27 mouse cellular contexts compared by ENCODE assay signal in the genomic region with DNA sequence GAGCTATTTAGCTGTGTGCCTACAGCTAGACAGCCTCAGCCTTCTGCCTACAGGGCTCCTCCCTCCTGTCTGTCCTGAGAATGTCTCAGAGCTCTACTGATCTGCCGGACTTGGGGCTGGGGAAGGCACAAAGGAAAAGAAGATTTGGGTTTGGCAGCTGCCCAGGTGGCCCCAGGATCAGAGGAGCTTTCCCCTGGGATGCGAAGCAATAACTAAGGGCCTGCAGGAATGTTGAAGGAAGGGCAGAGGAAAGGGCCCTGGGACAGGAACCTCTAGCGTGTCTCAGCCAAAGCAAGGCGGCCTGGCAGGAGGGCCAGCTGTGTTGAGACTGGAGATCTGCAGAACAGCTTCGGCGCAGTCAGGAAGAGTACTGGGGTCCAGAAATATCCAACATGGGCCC. TPM values are rescaled to one million over a fixed set of nuclear protein-coding genes. Genes with fewer than 3 reads are reported as not detected.
DNase-seq lines count a peak whose midpoint lies in the region; ATAC-seq and TF ChIP-seq lines count a peak whose summit lies in the region.
"Had no signal": no experiment of that assay in that cellular context is flagged by ENCODE, and none has a peak within 500 bp of the region (broad histone marks: within the 10 kb centered on the region; RNA-seq: fewer than 3 reads in every experiment).

No protein-coding gene starts in this region.

- TF ChIP-seq POLR2A in heart, adult 2 months (IDR thresholded peaks at IDR 0.05; ENCODE audit: insufficient read depth, low read depth, low read length): no peak

- no peak for ATAC-seq in embryonic facial prominence, embryonic 13.5 days (ENCODE audit: insufficient number of reproducible peaks, insufficient read depth, low FRiP score, low TSS enrichment, low read depth)
- ATAC-seq in heart, embryonic 11.5 days (replicated peaks; ENCODE audit: insufficient number of reproducible peaks, low FRiP score, low TSS enrichment): no peak
- ATAC-seq: forebrain, embryonic 13.5 days; inflammation-experienced regulatory T-cells, adult 6 months; Patski had no signal

- H3K79me2 ChIP-seq in heart, adult 2 months (replicated peaks; ENCODE audit: control insufficient read depth, insufficient read depth, low read length): no peaks in the 10 kb centered on the region

- no peak overlapping the region for H3K4me2 ChIP-seq in embryonic facial prominence, embryonic 13.5 days
- no peak overlapping the region for H3K4me2 ChIP-seq in heart, embryonic 11.5 days
- H3K4me2 ChIP-seq: embryonic facial prominence, embryonic 15.5 days; forebrain, embryonic 13.5 days; hindbrain, embryonic 14.5 days; lung, embryonic 15.5 days; midbrain, embryonic 11.5 days; neural tube, embryonic 12.5 days had no signal

- intact Hi-C loops in heart, adult 2 months (cut with DNase I): no loop called here

- H3K36me3 ChIP-seq in embryonic facial prominence, embryonic 13.5 days: no peaks in the 10 kb centered on the region
- no peaks in the 10 kb centered on the region for H3K36me3 ChIP-seq in embryonic facial prominence, embryonic 10.5 days (replicated peaks)
- H3K36me3 ChIP-seq in heart, adult 2 months (ENCODE audit: control insufficient read depth, insufficient read depth, low read length): peaks cover 2% of the 10 kb centered on the region; the same call in 1 of the 2 replicates
- no peaks in the 10 kb centered on the region for H3K36me3 ChIP-seq in heart, embryonic 11.5 days (ENCODE audit: control insufficient read depth, insufficient read depth, low read length)
- H3K36me3 ChIP-seq: embryonic facial prominence, embryonic 15.5 days; lung, embryonic 15.5 days; neural tube, embryonic 12.5 days had no signal

- no peak overlapping the region for H3K4me3 ChIP-seq in embryonic facial prominence, embryonic 13.5 days
- no peak overlapping the region for H3K4me3 ChIP-seq in embryonic facial prominence, embryonic 10.5 days
- H3K4me3 ChIP-seq in heart, adult 2 months: no peak overlapping the region
- H3K4me3 ChIP-seq in heart, embryonic 11.5 days (ENCODE audit: low read depth, low read length): no peak overlapping the region
- no peak overlapping the region; the same call in 1 of the 2 replicates for H3K4me3 ChIP-seq in brown adipose tissue, adult 24 weeks (ENCODE audit: insufficient read depth, low read depth, low read length)
- H3K4me3 ChIP-seq: embryonic facial prominence, embryonic 15.5 days; forebrain, embryonic 13.5 days; lung, embryonic 15.5 days; myocyte; neural tube, embryonic 12.5 days had no signal

- peaks cover 25% of the 10 kb centered on the region for H3K27me3 ChIP-seq in embryonic facial prominence, embryonic 13.5 days
- peaks cover 24% of the 10 kb centered on the region for H3K27me3 ChIP-seq in embryonic facial prominence, embryonic 10.5 days (replicated peaks; ENCODE audit: low read depth, poor library complexity, severe bottlenecking)
- no peaks in the 10 kb centered on the region for H3K27me3 ChIP-seq in heart, adult 2 months (ENCODE audit: control insufficient read depth, insufficient read depth, low read length)
- peaks cover 10% of the 10 kb centered on the region for H3K27me3 ChIP-seq in heart, embryonic 11.5 days (ENCODE audit: control insufficient read depth, insufficient read depth, low read length)
- H3K27me3 ChIP-seq: CH12.LX had no signal

- H3K9ac ChIP-seq in embryonic facial prominence, embryonic 13.5 days: 0 out of 2 replicates have a peak overlapping the region, but pooled peaks have one; percentile 21
- no peak overlapping the region for H3K9ac ChIP-seq in heart, adult 2 months (ENCODE audit: low read depth, low read length)
- no peak overlapping the region for H3K9ac ChIP-seq in heart, embryonic 11.5 days (ENCODE audit: low read depth, low read length)
- H3K9ac ChIP-seq: embryonic facial prominence, embryonic 15.5 days; forebrain, embryonic 13.5 days; hindbrain, embryonic 14.5 days; liver, embryonic 14.5 days; lung, embryonic 15.5 days; neural tube, embryonic 12.5 days had no signal

- H3K9me3 ChIP-seq in embryonic facial prominence, embryonic 13.5 days: no peaks in the 10 kb centered on the region
- no peaks in the 10 kb centered on the region for H3K9me3 ChIP-seq in embryonic facial prominence, embryonic 10.5 days
- H3K9me3 ChIP-seq in heart, embryonic 11.5 days (replicated peaks; ENCODE audit: control insufficient read depth, low read length): no peaks in the 10 kb centered on the region
- H3K9me3 ChIP-seq: embryonic facial prominence, embryonic 15.5 days; forebrain, embryonic 13.5 days; lung, embryonic 15.5 days; neural tube, embryonic 12.5 days had no signal

- no peak for DNase-seq in embryonic facial prominence, embryonic 10.5 days (ENCODE audit: low spot score)
- peak; percentile 47 to 52 for DNase-seq in heart, adult 2 months
- peak; percentile 53 for DNase-seq in kidney, postnatal 14 days
- no peak for DNase-seq in kidney, adult 9 months
- DNase-seq in T-cell, adult 2 months (ENCODE audit: low spot score): no peak
- DNase-seq: adrenal gland, postnatal 14 days; cerebellum, adult 11-12 months; cerebellum, adult 9-11 months; heart, postnatal 4 days; liver; right cerebral cortex, adult 18-20 months; spleen, adult 18-20 months; thymus, postnatal 14 days had no signal

- 57% methylated on average over 6 of the region's 6 CpGs for WGBS in embryonic facial prominence, embryonic 13.5 days
- WGBS in embryonic facial prominence, embryonic 10.5 days: 68% methylated on average over 6 of the region's 6 CpGs
- WGBS in heart, adult 2 months: 38% methylated on average over 6 of the region's 6 CpGs
- WGBS in heart, embryonic 11.5 days (ENCODE audit: insufficient replicate concordance): 61% methylated on average over 6 of the region's 6 CpGs

- H3K27ac ChIP-seq in embryonic facial prominence, embryonic 13.5 days: no peak overlapping the region
- no peak overlapping the region for H3K27ac ChIP-seq in embryonic facial prominence, embryonic 10.5 days (replicated peaks)
- H3K27ac ChIP-seq in heart, adult 2 months: peak overlapping the region; percentile 45
- no peak overlapping the region for H3K27ac ChIP-seq in heart, embryonic 11.5 days (ENCODE audit: low read depth, low read length)
- H3K27ac ChIP-seq in brown adipose tissue, adult 24 weeks (replicated peaks; ENCODE audit: low read depth, low read length): peak overlapping the region; percentile 6; the same call in 1 of the 2 replicates
- H3K27ac ChIP-seq: embryonic facial prominence, embryonic 15.5 days; forebrain, embryonic 13.5 days; hindbrain, embryonic 14.5 days; liver, embryonic 14.5 days; lung, embryonic 15.5 days; neural tube, embryonic 12.5 days had no signal

- TF ChIP-seq EP300 in heart, adult 2 months (IDR thresholded peaks at IDR 0.05; ENCODE audit: insufficient read depth, low read depth, low read length): no peak

- H3K4me1 ChIP-seq in embryonic facial prominence, embryonic 13.5 days: no peaks in the 10 kb centered on the region
- peaks cover 26% of the 10 kb centered on the region for H3K4me1 ChIP-seq in embryonic facial prominence, embryonic 10.5 days
- peaks cover 23% of the 10 kb centered on the region for H3K4me1 ChIP-seq in heart, adult 2 months (ENCODE audit: control insufficient read depth, insufficient read depth, low read length)
- H3K4me1 ChIP-seq in heart, embryonic 11.5 days (ENCODE audit: control insufficient read depth, insufficient read depth, low read length): peaks cover 3% of the 10 kb centered on the region; the same call in 1 of the 2 replicates
- peaks cover 29% of the 10 kb centered on the region for H3K4me1 ChIP-seq in brown adipose tissue, adult 24 weeks (ENCODE audit: control insufficient read depth, insufficient read depth, insufficient read length, low read length)
- H3K4me1 ChIP-seq: embryonic facial prominence, embryonic 15.5 days; forebrain, embryonic 13.5 days; neural tube, embryonic 12.5 days had no signal

- TF ChIP-seq CTCF in heart, adult 2 months (IDR thresholded peaks at IDR 0.05): no peak

RNA-seq across cellular contexts. Expression of gene Adora2a, which starts 6.3 kb away (rescaled TPM):
- 2.4 TPM in 2 replicates for polyA plus RNA-seq in embryonic facial prominence, embryonic 13.5 days (2015; fragmentation: Nextera tagmentation; extraction: Ambion mirVana)
- polyA plus RNA-seq in embryonic facial prominence, embryonic 10.5 days (2016; fragmentation: Nextera tagmentation; extraction: Ambion mirVana): 1.5 and 2.3 TPM in 2 replicates
- total RNA-seq in heart, adult 2 months (2021): 1 to 10 TPM; 7.1 to 7.2 TPM
- polyA plus RNA-seq in heart, adult 2 months (2012; rRNA removed): 14.3 and 18.1 TPM in 2 replicates
- 3.3 and 4.8 TPM in 2 replicates for polyA plus RNA-seq in heart, embryonic 11.5 days (2014; fragmentation: Nextera tagmentation; extraction: Ambion mirVana)
- 3.8 and 5.0 TPM in 2 replicates for polyA plus RNA-seq in brown adipose tissue, adult 24 weeks (2012; ENCODE audit: insufficient read depth, insufficient read length, missing spikeins)

Comparison
In these comparisons a context has a peak if more than half of its experiments do, and no peak if none do; other contexts are left out.
1. H3K27ac ChIP-seq: peak in heart, adult 2 months (single experiment) and brown adipose tissue, adult 24 weeks (single experiment); none in embryonic facial prominence, embryonic 13.5 days (single experiment), embryonic facial prominence, embryonic 10.5 days (single experiment) and heart, embryonic 11.5 days (single experiment).
2. DNase-seq: peak in heart, adult 2 months (2 of 2) and kidney, postnatal 14 days (single experiment); none in embryonic facial prominence, embryonic 10.5 days (single experiment), kidney, adult 9 months (single experiment) and T-cell, adult 2 months (single experiment).